Mouse (Mus musculus) hindlimb bud, embryonic 11.5 days (tissue): ENCODE data around the gene Pla2g2e.
"Not testable (repeated sequence)": the region's sequence is repeated elsewhere in the genome, so short reads cannot be mapped to it uniquely, and the experiment has no call there.

Experiments
- DNase-seq: peaks from one replicate; pipeline ENCODE4 v3.0.0-alpha.2; 2012; ENCODE audit warnings: low read depth, low spot score; ENCODE audit errors: extremely low spot score

Gene Pla2g2e

DNA sequence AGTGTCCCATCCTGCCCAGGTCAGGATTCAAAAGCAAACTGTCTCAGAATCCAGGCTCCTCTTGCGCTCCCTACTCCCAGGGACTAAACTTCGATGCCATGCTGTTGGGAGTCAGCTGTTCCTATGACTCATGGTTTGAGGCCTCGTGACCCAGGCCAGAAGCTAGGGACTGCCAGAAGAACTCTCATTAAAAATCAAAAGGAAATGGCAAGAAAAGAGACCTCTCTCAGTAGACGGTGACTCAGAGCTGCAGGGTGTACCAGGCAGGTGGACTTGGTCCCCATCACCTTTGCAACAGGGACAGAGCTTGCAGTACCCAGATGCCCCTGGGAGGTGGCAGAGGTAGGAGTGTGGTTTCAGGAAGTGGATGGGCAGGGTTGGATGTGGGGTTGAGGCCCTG lies at the start of gene Pla2g2e:
Gene Pla2g2e (plus strand): TSS at position 212 of the 400 bp plus-strand sequence.
- DNase-seq = no peak

DNA sequence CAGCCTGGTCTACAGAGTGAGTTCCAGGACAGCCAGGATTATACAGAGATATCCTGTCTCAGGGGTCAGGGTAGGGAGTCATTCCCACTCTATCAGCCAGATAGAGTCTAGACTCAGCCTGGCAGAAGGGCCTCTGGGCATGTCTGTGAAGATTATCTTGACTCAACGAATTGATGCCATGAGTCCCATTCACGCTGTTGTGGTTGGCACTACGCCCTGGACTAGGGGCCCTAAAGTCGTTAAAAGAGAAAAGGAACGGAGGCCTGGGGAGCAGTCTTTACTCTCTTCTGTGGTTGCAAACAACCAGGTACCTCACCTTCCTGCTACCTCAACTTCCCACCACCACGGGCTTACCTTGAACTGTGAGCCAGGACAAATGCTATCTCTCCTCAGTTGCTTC lies 37.9 kb upstream of the Pla2g2e start:
- DNase-seq = no peak

DNA sequence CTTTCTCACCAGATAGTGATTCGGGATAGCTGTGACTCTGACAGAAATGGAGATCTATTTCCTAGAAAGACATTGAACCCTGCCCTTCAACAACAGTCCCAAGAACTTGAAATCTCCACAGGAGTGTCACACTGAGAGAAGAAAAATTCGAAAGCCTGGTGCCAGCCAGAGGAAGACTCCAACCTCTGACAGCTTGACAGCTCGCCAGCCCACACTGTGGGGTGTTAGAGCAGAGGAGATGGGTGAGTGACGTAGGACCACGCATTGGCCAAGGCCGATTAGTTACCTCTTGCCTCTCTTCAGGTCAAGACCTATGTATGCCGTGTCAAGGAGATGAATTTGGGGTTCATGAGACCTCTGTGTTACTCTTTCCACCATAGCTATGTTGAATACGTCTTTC lies 37.0 kb upstream of the Pla2g2e start:
- no peak for DNase-seq

DNA sequence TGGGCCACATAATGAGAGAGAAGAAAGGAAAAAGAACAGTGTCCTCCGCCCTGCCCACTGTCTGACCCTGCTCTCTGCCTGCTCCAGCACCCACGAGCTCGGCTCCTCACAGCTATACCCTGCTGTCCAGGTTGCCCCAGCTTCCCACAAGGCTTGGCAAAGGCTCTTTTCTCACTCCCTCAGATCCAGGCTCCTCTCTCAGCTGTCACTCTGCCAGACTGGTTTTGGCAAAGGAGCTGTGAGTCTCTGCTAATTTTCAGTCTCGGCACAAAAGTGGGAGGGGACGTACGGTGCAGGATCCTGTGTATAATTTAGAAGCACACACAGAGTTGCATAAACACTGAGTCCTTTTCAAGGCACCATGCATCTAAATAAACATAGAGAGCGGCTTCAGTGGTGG lies 36.4 kb upstream of the Pla2g2e start:
- DNase-seq = no peak

DNA sequence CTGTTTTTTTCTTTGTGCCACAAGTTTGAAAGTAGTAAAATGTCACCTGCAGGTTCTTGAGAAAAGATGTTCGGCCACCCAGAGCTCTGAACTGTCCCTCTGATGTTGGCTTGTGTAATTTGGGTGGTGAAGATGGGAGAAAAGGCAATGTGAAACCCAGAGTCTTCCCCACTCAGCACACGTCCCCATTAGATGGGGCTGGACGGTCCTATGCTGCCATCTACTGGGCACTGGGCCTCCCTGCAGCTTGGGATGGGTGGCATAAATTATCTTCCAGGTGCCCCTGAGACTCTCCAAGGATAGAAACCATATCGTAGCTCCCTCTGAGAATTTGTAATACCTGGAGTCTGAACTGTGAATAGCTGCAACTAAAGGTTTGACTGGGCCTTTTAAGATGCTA lies 26.3 kb upstream of the Pla2g2e start:
- no peak for DNase-seq

DNA sequence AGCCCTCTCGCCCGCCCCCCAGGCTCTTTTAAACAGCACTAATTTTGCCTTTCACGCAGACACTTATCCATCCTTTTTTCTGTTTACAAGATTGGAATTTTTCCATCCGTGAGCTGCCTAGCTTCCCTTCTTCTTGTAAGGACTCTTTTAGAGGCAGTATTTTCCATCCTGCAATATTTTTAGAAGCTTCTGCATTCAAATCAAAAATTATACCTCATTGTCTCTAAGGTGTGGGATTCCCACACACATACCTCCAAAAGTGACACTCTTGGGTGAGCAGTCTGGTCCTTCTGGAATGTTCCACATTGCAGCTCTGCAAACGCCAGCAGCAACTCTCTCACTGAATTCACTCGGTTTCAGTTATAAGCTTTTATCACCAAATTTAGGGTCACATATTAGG lies 24.8 kb upstream of the Pla2g2e start:
- DNase-seq = no peak

DNA sequence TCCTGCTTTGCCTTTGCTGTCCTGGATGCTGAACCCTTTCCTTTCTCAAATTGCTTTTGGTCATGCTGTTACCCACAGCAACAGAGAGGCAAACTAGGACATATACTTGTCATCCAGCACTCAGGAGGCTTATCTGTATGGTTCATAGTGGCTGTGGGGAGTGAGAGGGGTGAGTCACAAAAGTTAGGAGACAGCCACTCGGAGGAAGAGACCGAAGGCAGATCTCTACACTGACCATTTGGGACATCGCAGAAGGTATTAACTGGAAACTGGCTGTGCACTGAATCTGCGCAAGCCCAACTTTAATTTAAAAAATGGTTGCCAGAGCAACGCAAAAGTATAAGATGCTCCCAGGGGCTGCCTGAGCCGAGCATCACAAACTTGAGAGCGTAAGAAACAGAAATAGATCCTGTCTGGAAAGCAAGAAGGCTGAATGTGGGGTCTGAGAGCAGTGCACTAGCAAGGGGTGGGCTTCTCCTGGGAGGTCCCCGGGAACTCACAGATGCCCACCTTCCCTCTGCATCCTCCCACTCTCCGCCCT lies 22.6 kb upstream of the Pla2g2e start:
- DNase-seq = no peak

DNA sequence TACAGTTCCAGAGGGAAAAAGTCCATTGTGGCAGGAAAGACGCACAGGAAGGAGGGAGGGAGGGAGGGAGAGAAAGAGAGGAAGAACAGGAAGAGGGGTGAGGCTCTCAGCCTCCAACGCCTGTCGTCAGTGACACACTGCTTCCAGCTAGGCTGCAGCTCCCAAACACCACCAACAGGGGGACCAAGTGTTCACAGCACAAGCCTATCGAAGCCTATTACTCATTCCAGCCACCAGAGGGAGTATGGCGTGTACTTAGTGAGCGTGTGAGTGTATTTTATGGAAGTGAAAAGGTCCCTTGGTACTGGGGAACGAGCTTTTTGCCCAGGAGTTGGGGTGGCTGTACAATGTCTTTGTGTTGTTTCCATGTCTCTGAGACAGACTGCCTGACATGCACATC lies 21.3 kb upstream of the Pla2g2e start:
- DNase-seq = peak; percentile 72

DNA sequence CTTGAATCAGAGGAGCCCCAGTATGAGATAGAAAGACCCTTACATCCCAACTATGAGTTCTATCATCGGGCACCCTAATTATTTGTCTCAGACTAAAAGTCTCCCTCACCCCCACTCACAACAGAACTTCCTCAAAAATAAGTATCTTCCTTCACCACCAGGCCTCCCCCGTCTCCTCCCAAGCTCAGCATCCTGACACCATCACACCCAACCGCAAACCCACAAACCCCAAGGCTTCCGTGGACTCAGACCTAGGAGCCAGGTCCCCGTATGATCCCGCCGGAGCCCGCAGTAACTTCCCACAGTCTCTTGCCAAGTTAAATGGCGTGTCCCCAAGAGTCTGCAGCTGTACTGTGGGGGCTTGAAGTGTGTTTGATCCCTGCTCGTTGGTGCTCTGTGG lies 20.2 kb upstream of the Pla2g2e start:
- no peak for DNase-seq

DNA sequence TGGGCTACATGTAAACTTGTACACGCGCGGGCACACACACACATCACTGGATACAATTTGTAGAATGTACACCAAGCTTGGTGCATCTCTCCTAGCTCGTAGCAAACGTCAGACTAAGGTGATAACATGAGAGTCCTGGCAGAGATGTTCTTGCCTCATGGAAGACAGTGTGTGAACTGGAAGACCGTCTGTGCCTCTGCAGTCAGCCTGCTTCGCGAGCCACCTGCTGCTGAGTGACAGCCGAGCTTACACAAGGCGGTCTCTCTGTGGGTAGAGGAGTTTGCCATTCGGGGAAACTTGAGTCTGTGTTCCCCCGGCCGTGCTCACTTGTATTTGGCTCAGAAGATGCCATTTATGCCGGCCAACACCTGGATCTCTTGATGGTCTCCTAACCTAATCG lies 19.3 kb upstream of the Pla2g2e start:
- DNase-seq = no peak

DNA sequence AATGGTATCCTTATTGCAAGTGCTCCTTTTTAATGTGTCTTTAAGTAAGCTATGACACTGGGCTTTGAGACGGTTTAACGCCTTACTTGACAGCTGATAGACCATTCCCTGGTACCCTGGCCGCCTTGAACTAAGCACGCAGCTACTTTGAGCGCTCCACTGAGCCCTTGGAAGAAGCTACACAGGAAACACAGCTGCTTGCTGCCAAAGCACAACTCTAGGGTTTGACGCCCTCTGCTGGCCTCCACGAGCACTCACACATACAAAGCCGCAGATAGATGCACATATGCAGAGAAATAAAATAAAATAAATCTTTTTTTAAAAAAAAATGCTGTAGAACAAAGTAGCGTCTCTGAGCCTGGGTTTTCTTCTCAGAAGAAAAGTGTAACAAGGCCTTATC lies 18.5 kb upstream of the Pla2g2e start:
- no peak for DNase-seq

DNA sequence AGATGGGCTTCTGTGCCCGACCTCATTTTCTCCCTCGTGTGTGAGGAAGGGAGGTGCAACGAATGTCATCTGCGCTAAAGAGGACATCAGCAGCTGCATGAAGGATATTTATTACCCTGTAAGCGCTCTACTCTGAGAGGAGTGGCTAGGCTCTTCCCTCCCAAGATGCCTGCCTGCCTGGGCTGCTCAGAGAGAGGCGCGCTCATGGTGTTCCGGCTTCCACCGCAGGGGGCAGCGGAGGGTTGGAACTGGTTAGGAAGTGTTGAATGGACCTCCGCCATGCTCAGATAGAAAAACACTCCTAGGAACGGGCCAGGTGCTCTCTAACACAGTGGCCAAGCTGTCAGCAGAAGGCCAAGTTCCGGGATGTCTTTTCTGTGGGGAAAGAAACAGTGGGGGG lies 18.0 kb upstream of the Pla2g2e start:
- DNase-seq = no peak

DNA sequence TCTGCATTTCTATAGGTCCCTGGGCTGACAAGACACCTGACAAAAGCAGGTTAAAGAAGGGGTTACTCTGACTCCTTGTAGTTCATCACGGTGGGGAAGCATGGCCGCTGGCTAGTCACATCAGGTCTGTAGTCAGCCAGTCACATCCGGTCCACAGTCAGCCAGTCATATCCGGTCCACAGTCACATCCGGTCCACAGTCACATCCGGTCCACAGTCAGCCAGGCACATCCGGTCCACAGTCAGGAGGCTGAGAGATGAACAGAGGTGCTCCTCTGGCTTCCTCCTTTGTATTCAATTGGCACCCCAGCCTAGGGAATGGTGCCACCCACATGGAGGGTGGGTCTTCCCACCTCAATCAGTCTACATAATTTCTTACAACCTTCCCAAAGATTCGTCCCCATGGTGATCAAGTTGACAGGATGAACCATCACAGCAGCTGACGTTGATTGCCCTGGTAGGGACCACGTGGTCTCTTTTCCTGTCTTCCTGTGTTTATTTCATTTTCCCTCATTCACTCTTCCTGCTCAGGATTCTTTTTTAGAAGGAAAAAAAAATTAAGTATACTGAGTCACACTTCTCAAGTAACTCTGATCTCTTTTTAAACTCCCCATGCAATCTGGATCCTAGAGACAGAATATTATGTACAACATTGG lies 14.3 kb upstream of the Pla2g2e start, which contains the start of gene Pla2g5:
Gene Pla2g5 (minus strand): TSS at position 139 of the 655 bp plus-strand sequence.
- no peak for DNase-seq

DNA sequence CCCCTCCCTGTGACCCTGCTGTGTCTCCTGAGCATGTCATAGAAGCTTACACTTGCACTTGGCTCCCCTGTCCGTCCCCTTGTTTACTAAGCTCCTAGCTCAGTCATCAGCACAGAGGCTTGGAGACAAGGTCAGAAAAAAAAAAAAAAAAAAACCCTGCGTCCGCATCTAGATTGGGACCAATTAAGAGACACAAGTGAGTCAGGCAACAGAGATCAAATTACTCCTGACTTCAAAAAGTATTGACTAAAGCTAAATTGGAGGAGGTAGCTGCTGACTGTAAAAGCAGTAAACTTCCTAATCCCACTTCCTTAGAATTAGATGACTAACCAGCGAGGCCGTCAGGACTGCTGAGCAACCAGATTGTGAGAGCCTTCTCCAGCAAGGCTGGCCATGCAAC lies 12.7 kb upstream of the Pla2g2e start:
- DNase-seq = no peak

DNA sequence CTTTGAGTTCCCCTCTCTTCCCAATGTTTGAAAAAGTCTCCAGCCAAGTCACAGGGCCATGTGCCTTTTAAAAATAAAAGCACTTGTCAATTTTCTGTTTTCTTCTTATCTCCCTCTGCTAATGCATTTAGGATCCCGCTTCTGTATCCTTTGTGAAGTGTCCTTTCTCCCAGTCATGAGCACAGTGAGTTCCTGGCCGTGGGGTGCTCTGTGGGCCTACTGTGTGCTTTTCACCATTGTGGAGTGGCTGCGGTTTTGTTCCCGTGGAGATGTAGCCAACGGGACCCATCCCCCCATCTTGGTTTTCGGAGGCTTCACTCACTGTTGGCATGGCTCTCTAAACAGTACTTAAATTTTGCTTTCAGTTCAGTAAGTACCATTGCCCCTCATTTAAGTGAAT lies 11.8 kb upstream of the Pla2g2e start:
- DNase-seq = no peak

DNA sequence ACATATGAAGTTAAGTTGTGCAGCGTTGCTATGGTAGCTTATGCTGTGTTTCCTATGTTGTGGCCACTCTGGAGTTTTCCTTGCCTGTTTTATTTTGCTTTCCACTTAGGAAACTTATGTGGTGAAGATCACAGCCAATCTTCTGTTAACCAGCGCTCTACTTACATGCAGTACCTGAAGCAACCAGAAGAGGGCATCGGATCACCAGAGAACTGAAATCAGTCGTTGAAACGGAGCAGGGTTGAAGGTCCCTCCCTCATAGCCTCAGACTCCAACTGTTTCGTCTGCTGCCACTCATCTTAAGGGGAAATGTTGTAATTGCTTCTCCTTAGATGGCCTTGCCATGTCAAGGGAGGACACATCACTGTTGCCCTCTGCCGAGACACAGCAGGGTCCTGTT lies 11.3 kb upstream of the Pla2g2e start:
- DNase-seq = peak; percentile 76

DNA sequence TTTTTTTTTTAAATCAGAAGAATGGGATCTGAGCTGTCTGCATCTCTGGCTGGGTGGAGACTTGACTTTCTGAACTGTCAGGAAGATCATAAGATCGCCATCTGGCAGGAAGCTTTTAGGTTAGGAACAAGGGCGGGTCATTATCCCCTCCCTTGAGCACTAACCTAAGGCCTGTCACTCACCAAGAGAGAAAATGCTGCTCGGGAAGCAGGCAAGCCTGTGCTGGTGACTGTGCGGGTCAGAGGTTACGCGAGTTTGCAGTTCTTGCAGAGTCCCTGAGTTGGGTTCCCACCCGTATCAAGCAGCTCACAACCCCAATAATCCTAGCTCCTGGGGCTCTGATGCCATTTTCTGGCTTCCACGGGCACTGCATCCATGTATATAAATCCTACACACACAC lies 9.1 kb upstream of the Pla2g2e start:
- DNase-seq = no peak

DNA sequence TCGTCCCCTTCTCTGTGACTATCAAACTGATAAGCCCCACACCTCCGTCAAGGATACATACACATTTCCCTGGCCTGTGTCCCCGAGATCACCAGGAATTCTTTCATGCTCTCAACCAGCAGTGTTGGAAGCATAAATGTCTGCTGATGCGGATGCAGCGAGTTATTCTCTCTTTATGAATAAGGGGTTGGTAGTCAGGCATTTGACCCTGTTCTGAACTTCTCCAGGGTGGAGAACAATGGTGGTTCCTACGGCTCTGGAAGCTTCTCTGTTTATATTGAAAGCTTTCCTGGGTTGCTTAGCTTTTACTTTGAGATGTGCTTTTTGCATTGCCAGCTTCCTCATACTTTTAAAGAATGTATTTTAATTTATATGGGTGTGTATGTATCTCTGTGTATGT lies 3.9 kb upstream of the Pla2g2e start, which contains the start of gene Gm13030:
Gene Gm13030 (minus strand): TSS at position 101 of the 400 bp plus-strand sequence.
- DNase-seq = no peak

DNA sequence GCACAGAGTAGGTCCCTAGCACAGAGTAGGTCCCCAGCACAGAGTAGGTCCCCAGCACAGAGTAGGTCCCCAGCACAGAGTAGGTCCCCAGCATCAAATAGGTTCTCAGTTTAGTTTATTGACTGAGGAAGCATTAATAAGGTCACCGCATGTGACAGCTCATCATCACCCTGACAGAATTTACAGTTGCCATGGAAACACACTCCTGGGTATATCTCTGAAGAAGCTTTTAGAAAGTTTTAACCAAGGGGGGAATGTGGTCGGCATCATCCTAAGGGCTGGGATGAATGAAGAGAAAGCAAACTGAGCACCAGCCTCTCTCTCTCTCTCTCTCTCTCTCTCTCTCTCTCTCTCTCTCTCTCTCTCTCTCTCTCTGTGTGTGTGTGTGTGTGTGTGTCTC lies 2.5 kb upstream of the Pla2g2e start:
- not testable (repeated sequence) for DNase-seq

DNA sequence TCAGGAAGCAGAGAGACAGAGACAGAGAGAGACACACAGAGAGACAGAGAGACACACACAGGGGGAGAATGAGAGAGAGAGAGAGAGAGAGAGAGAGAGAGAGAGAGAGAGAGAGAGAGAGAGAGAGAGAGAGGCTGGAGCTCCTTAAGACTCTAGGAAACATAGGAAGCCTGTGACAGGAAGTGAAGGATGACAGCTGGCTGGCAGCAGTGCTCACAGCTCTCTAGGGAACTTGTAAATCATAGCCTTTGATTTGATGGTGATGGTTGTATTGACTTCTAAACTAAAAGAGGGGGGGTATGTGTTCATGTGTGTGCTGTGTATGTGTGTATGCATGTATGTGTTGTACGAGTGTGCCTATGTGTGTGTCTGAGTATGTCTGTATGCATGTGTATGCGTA lies 1.8 kb upstream of the Pla2g2e start:
- DNase-seq = no peak

DNA sequence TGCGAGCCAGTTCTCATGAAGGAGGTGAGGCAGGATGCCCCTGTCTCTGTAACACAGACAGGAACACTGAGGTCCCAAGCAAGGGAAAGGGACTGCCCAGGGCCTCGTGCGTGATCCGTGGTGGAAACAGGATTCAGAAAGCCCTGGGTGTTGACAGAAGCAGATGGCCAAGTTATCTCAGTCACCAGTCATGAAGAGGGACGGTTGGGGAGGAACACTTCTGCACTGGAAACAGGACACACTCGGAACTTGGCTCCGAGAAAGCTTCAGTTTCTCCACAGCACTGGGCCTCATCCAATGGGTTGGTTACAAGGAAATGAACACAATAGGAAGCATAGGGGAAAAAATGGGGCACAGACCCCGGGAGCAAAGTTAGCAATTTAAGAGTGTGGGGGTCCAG lies 1.0 kb downstream of the Pla2g2e start:
- DNase-seq = no peak

DNA sequence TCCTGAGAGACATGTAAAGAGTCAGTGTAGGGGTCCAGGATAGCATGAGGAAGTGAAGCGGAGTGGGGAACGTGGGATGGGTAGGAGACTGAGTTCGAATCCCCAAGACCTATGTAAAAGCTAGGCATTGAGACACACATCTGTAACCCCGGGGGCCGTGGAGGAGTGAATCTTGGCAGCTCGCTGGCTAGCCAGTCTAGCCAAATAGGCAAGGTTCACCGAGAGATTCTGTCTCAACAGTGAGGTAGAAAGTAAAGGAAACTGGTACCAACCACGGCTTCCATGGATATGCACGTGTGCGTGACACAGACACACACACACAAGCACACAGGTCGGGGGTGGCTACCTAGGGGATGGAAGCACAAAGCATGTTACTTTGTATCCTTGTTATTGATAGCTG lies 2.1 kb downstream of the Pla2g2e start:
- DNase-seq = no peak
